Mouse (Mus musculus) lung, postnatal 0 days (tissue): ENCODE measurements around the gene Slc25a12.

Source experiments
- CTCF ChIP-seq: IDR thresholded peaks from 2 replicates; pipeline ENCODE4 v1.5.1; 2016; ENCODE audit warnings: antibody characterized with exemption, mild to moderate bottlenecking
- EP300 ChIP-seq: IDR thresholded peaks from 2 replicates; pipeline ENCODE4 v1.6.1; 2016; ENCODE audit warnings: antibody characterized with exemption, mild to moderate bottlenecking, control low read depth

- TF ChIP-seq CTCF (no peak), EP300 (no peak)
Observed at GRCm38 (mm10) chr2:71232976-71233375, 134.6 kb downstream of the Slc25a12 start.
